Mouse (Mus musculus) ovary, adult 2 months (tissue): Measurements from ENCODE around the gene Gm17416. TPM values are rescaled to one million over a fixed set of nuclear protein-coding genes. Genes with fewer than 3 reads are reported as not detected.

Experiments
- polyA plus RNA-seq: library from polyadenylated mRNA; depleted of rRNA; stranded (reverse); fragments of >200 nt; gene quantifications from 2 replicates; pipeline ENCODE4 v1.2.3, GENCODE M21; 2012; rRNA removed

Gm17416 gene
- polyA plus RNA-seq = not detected in 2 replicates

GRCm38 (mm10) chr2:152569038-152569437, at the start of gene Gm17416:
TSS of gene Gm17416 (plus strand) at chr2:152569338.

GRCm38 (mm10) chr2:152539944-152540710, 29.0 kb upstream of the Gm17416 start, which contains the start of gene Defb29:
TSS of gene Defb29 (minus strand) at chr2:152540098.

GRCm38 (mm10) chr2:152572114-152572794, 3.1 kb downstream of the Gm17416 start, which contains the start of gene Defb21:
TSS of gene Defb21 (plus strand) at chr2:152572744.

GRCm38 (mm10) chr2:152580107-152580506, 11.0 kb downstream of the Gm17416 start, which contains the start of gene Defb19:
TSS of gene Defb19 (minus strand) at chr2:152580312.

GRCm38 (mm10) chr2:152599299-152599698, 30.2 kb downstream of the Gm17416 start, which contains the start of gene Defb45:
TSS of gene Defb45 (minus strand) at chr2:152599399.

DNA sequence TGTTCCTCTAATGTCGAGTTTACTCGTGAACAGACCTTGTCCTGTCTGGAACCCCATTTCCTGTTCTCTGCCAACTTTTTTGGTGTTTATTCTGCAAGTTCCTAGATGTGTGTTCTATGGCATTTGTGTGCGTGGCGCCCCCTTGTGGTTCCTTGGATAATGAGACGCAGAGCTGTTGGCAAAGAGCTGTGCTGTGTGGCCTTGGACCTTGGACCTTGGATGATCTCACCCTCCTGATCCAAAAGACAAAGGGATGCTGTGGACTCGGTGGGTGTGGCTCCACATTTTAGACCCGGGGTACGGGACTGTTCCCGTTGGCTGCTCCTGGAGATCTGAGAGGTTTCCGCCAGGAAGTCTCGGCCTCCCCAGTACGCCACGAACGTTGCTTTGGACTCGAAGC, 34.9 kb downstream of the Gm17416 start, which contains the start of gene Defb36:
TSS of gene Defb36 (plus strand) at position 271 of the 400 bp plus-strand sequence.

Other genes starting within 250 kb of the Gm17416 start
- gene Rbck1, start 236.7 kb upstream of the Gm17416 start, polyA plus RNA-seq = 335 and 401 TPM in 2 replicates
- gene Trib3, start 225.3 kb upstream of the Gm17416 start, polyA plus RNA-seq = 3.9 and 6.1 TPM in 2 replicates
- gene Nrsn2, start 192.7 kb upstream of the Gm17416 start, polyA plus RNA-seq = 0.24 and 0.27 TPM in 2 replicates
- gene Sox12, start 171.3 kb upstream of the Gm17416 start, polyA plus RNA-seq = 47.1 and 55.3 TPM in 2 replicates
- 10.0 and 11.5 TPM in 2 replicates for gene Zcchc3, start 154.3 kb upstream of the Gm17416 start, polyA plus RNA-seq
- gene 6820408C15Rik, start 153.8 kb upstream of the Gm17416 start, polyA plus RNA-seq = 4.9 and 5.1 TPM in 2 replicates
- not detected in 2 replicates for gene Defb23, start 104.7 kb upstream of the Gm17416 start, polyA plus RNA-seq
- gene Defb20, start 92.3 kb upstream of the Gm17416 start, polyA plus RNA-seq = 0.39 TPM in 1 of 2 replicates, not detected in the other
- not detected in 2 replicates for gene Defb22, start 79.2 kb upstream of the Gm17416 start, polyA plus RNA-seq
- gene Defb26, start 57.6 kb upstream of the Gm17416 start, polyA plus RNA-seq = not detected in 2 replicates
- not detected in 2 replicates for gene Defb28, start 51.1 kb upstream of the Gm17416 start, polyA plus RNA-seq
- not detected in 2 replicates for gene Defb29, start 29.2 kb upstream of the Gm17416 start, polyA plus RNA-seq
- not detected in 2 replicates for gene Defb21, start 3.4 kb downstream of the Gm17416 start, polyA plus RNA-seq
- 39.7 and 66.9 TPM in 2 replicates for gene Defb19, start 11.0 kb downstream of the Gm17416 start, polyA plus RNA-seq
- gene Defb45, start 30.1 kb downstream of the Gm17416 start, polyA plus RNA-seq = not detected in 2 replicates
- 0.46 and 0.64 TPM in 2 replicates for gene Defb36, start 35.0 kb downstream of the Gm17416 start, polyA plus RNA-seq
- 1.7 TPM in 1 of 2 replicates, not detected in the other for gene Defb25, start 53.7 kb downstream of the Gm17416 start, polyA plus RNA-seq
- 25.0 and 28.2 TPM in 2 replicates for gene Rem1, start 57.6 kb downstream of the Gm17416 start, polyA plus RNA-seq
- gene H13, start 100.1 kb downstream of the Gm17416 start, polyA plus RNA-seq = 330 and 441 TPM in 2 replicates
- 3.7 and 4.2 TPM in 2 replicates for gene Mcts2, start 117.7 kb downstream of the Gm17416 start, polyA plus RNA-seq
- 383 and 402 TPM in 2 replicates for gene Id1, start 166.9 kb downstream of the Gm17416 start, polyA plus RNA-seq
- 6.7 and 9.5 TPM in 2 replicates for gene Cox4i2, start 184.8 kb downstream of the Gm17416 start, polyA plus RNA-seq